Mouse (Mus musculus) heart, embryonic 15.5 days (tissue): Measurements from ENCODE around the gene Gm47996. TPM values are rescaled to one million over a fixed set of nuclear protein-coding genes. Genes with fewer than 3 reads are reported as not detected.

Experiments
- ATAC-seq: fragments of 200-750 bp; cut with Nextera tagmentation; replicated peaks from 2 replicates; pipeline ENCODE4 v1.8.0; 2017; ENCODE audit warnings: low read depth, moderate TSS enrichment; ENCODE audit not compliant: insufficient number of reproducible peaks, insufficient read depth, low FRiP score
- H3K27ac ChIP-seq: fragments of 300-500 bp; sonication (generic); 2 replicates; pipeline ENCODE4 v1.5.1; 2015; ENCODE audit warnings: mild to moderate bottlenecking, inconsistent platforms
- H3K27me3 ChIP-seq: fragments of 300-500 bp; sonication (generic); 2 replicates; pipeline ENCODE4 v1.6.1; 2015; ENCODE audit warnings: inconsistent platforms
- H3K36me3 ChIP-seq: fragments of 300-500 bp; sonication (generic); 2 replicates; pipeline ENCODE4 v1.6.1; 2015; ENCODE audit warnings: mild to moderate bottlenecking, inconsistent platforms
- H3K4me1 ChIP-seq: fragments of 300-500 bp; sonication (generic); replicated peaks from 2 replicates; pipeline ENCODE4 v1.6.1; 2015; ENCODE audit warnings: inconsistent platforms
- H3K4me2 ChIP-seq: fragments of 300-500 bp; sonication (generic); 2 replicates; pipeline ENCODE4 v1.6.1; 2015; ENCODE audit warnings: inconsistent platforms, mild to moderate bottlenecking, moderate library complexity
- H3K4me3 ChIP-seq: fragments of 300-500 bp; sonication (generic); 2 replicates; pipeline ENCODE4 v1.5.1; 2015; ENCODE audit warnings: mild to moderate bottlenecking, inconsistent platforms
- H3K9ac ChIP-seq: fragments of 300-500 bp; sonication (generic); 2 replicates; pipeline ENCODE4 v1.6.1; 2015; ENCODE audit warnings: mild to moderate bottlenecking, inconsistent platforms
- H3K9me3 ChIP-seq: fragments of 300-500 bp; sonication (generic); replicated peaks from 2 replicates; pipeline ENCODE4 v1.6.1; 2016; ENCODE audit warnings: inconsistent platforms
- WGBS: fragments of 180-500 bp; shearing (Covaris S2); methylation state at CpG from one replicate; pipeline ENCODE4 v1.1.7; 2015; ENCODE audit warnings: mixed read lengths; 5-methylcytosine and 5-hydroxymethylcytosine counted together
- polyA plus RNA-seq: library from polyadenylated mRNA; unstranded; fragments of >200 nt; fragmentation: Nextera tagmentation; extraction: Ambion mirVana; gene quantifications from 2 replicates; pipeline ENCODE4 v1.2.1, GENCODE M21; 2015

Gm47996 gene
- polyA plus RNA-seq, 1 experiment from 2014 or later = not detected

- peak overlapping the region; percentile 37 for H3K4me2 ChIP-seq
- no peak overlapping the region for H3K9ac ChIP-seq
Observed at GRCm38 (mm10) chr1:151250529-151251193, 40.7 kb downstream of the Gm47996 start.

GRCm38 (mm10) chr1:151251194-151252010 is 41.5 kb downstream of the Gm47996 start:
- Histone ChIP-seq H3K4me2 (peak overlapping the region; percentile 37), H3K36me3 (no peaks in the 10 kb centered on the region), H3K27ac (peak overlapping the region; percentile 35), H3K9ac (no peak overlapping the region), H3K4me3 (no peak overlapping the region), H3K9me3 (no peaks in the 10 kb centered on the region), H3K4me1 (peaks cover 8% of the 10 kb centered on the region), H3K27me3 (no peaks in the 10 kb centered on the region)
- WGBS = 78% methylated on average over 14 of the region's 14 CpGs
- ATAC-seq = 0 out of 2 replicates have a peak, but pooled peaks have one; percentile 39

More at GRCm38 (mm10) chr1:151250529-151251193, 40.7 kb downstream of the Gm47996 start:
- Histone ChIP-seq H3K27me3 (no peaks in the 10 kb centered on the region), H3K4me3 (no peak overlapping the region), H3K36me3 (no peaks in the 10 kb centered on the region), H3K4me1 (peaks cover 8% of the 10 kb centered on the region), H3K27ac (peak overlapping the region; percentile 35), H3K9me3 (no peaks in the 10 kb centered on the region)
- 47% methylated on average over 18 of the region's 18 CpGs for WGBS
- 0 out of 2 replicates have a peak, but pooled peaks have one; percentile 53 for ATAC-seq

GRCm38 (mm10) chr1:151255422-151255821 is 45.5 kb downstream of the Gm47996 start:
- H3K36me3 ChIP-seq = no peaks in the 10 kb centered on the region
- no peak overlapping the region for H3K9ac ChIP-seq
- WGBS = 80% methylated on average over 5 of the region's 5 CpGs
- no peak overlapping the region for H3K4me2 ChIP-seq
- peaks cover 15% of the 10 kb centered on the region for H3K4me1 ChIP-seq
- H3K9me3 ChIP-seq = no peaks in the 10 kb centered on the region
- no peak overlapping the region for H3K4me3 ChIP-seq
- no peak overlapping the region for H3K27ac ChIP-seq
- no peaks in the 10 kb centered on the region for H3K27me3 ChIP-seq
- ATAC-seq = no peak

- no peaks in the 10 kb centered on the region for H3K27me3 ChIP-seq
- no peak for ATAC-seq
- H3K4me3 ChIP-seq = no peak overlapping the region
- no peaks in the 10 kb centered on the region for H3K9me3 ChIP-seq
- 57% methylated on average over 14 of the region's 14 CpGs for WGBS
- H3K9ac ChIP-seq = no peak overlapping the region
- no peak overlapping the region for H3K27ac ChIP-seq
- no peak overlapping the region for H3K4me2 ChIP-seq
- H3K4me1 ChIP-seq = peaks cover 11% of the 10 kb centered on the region
- no peaks in the 10 kb centered on the region for H3K36me3 ChIP-seq
Observed at GRCm38 (mm10) chr1:151258090-151258954, 48.4 kb downstream of the Gm47996 start.

GRCm38 (mm10) chr1:151259061-151259460 is 49.1 kb downstream of the Gm47996 start:
- H3K4me3 ChIP-seq = no peak overlapping the region
- WGBS = 63% methylated on average over 8 of the region's 8 CpGs
- H3K27me3 ChIP-seq = no peaks in the 10 kb centered on the region
- no peak overlapping the region for H3K9ac ChIP-seq
- peaks cover 10% of the 10 kb centered on the region for H3K4me1 ChIP-seq
- no peak overlapping the region for H3K4me2 ChIP-seq
- no peak overlapping the region for H3K27ac ChIP-seq
- no peaks in the 10 kb centered on the region for H3K9me3 ChIP-seq
- H3K36me3 ChIP-seq = no peaks in the 10 kb centered on the region
- no peak for ATAC-seq

Other genes starting within 250 kb of the Gm47996 start
- gene Hmcn1, start 216.7 kb upstream of the Gm47996 start, polyA plus RNA-seq = 19.8 and 21.0 TPM in 2 replicates
- gene Gm47985, start 27.6 kb upstream of the Gm47996 start, polyA plus RNA-seq = 0.09 TPM in 1 of 2 replicates, not detected in the other
- gene Gm8947, start 17.8 kb upstream of the Gm47996 start, polyA plus RNA-seq = not detected in 2 replicates
- gene Gm47995, start 11.7 kb upstream of the Gm47996 start, polyA plus RNA-seq = not detected in 2 replicates
- not detected in 2 replicates for gene 3110040M04Rik, start 6.0 kb upstream of the Gm47996 start, polyA plus RNA-seq
- 278 and 308 TPM in 2 replicates for gene Ivns1abp, start 134.3 kb downstream of the Gm47996 start, polyA plus RNA-seq
- 13.0 and 16.9 TPM in 2 replicates for gene Swt1, start 218.3 kb downstream of the Gm47996 start, polyA plus RNA-seq
- 37.1 and 39.6 TPM in 2 replicates for gene Trmt1l, start 218.4 kb downstream of the Gm47996 start, polyA plus RNA-seq